Mouse (Mus musculus) heart, postnatal 0 days (tissue): ENCODE measurements around the gene Rab3gap2.

Experiments used
- CTCF ChIP-seq: IDR thresholded peaks from 2 replicates; pipeline ENCODE4 v1.5.1; 2016; ENCODE audit warnings: antibody characterized with exemption, control low read depth, low read depth
- EP300 ChIP-seq: IDR thresholded peaks from 2 replicates; pipeline ENCODE4 v1.6.1; 2016; ENCODE audit warnings: antibody characterized with exemption, low read depth

GRCm38 (mm10) chr1:185335231-185335765, 131.4 kb downstream of the Rab3gap2 start:
- TF ChIP-seq CTCF = no peak
- no peak for TF ChIP-seq EP300
